Mouse (Mus musculus) adrenal gland, postnatal 10 days (tissue): Measurements from ENCODE around the gene Otop3. TPM values are rescaled to one million over a fixed set of nuclear protein-coding genes. Genes with fewer than 3 reads are reported as not detected.

Source experiments
- DNase-seq: peaks from one replicate; pipeline ENCODE4 v3.0.0; 2021; ENCODE audit warnings: mixed read lengths
- long read RNA-seq, 2 experiments: library from polyadenylated mRNA; stranded (forward); transcript quantifications; one replicate each; pipeline ENCODE4 v2.0.0; 2021
- total RNA-seq, 2 experiments: library from RNA; stranded (reverse); gene quantifications; 2 replicates each; pipeline ENCODE4 v1.2.3; 2021

Gene Otop3
- total RNA-seq, result under 1 TPM in 1 of 2 experiments, not detected in 1; 0.12 TPM
- long read RNA-seq, experiment 1, result 0 reads
- long read RNA-seq, experiment 2, result 0 reads

- DNase-seq, result no peak
Measured at GRCm38 (mm10) chr11:115334531-115334930, at the start of gene Otop3. Gene Otop3, plus strand, starts transcription at chr11:115334731.

GRCm38 (mm10) chr11:115285282-115285681 lies 49.2 kb upstream of the Otop3 start:
- DNase-seq, result no peak

- no peak for DNase-seq
Measured at GRCm38 (mm10) chr11:115286201-115286993, 48.1 kb upstream of the Otop3 start.

- no peak for DNase-seq
Measured at GRCm38 (mm10) chr11:115287386-115287785, 47.1 kb upstream of the Otop3 start.

GRCm38 (mm10) chr11:115288305-115288704 lies 46.2 kb upstream of the Otop3 start:
- DNase-seq, result no peak

GRCm38 (mm10) chr11:115289885-115290284 lies 44.6 kb upstream of the Otop3 start:
- no peak for DNase-seq

- no peak for DNase-seq
Measured at GRCm38 (mm10) chr11:115290314-115290713, 44.2 kb upstream of the Otop3 start.

- no peak for DNase-seq
Measured at GRCm38 (mm10) chr11:115290919-115291318, 43.6 kb upstream of the Otop3 start.

- no peak for DNase-seq
Measured at GRCm38 (mm10) chr11:115291503-115291902, 43.0 kb upstream of the Otop3 start.

- DNase-seq, result no peak
Measured at GRCm38 (mm10) chr11:115292631-115293375, 41.7 kb upstream of the Otop3 start.

GRCm38 (mm10) chr11:115295939-115296338 lies 38.6 kb upstream of the Otop3 start:
- no peak for DNase-seq

- peak; percentile 46 for DNase-seq
Measured at GRCm38 (mm10) chr11:115296471-115297210, 37.9 kb upstream of the Otop3 start.

- peak; percentile 77 for DNase-seq
Measured at GRCm38 (mm10) chr11:115297214-115297826, 37.2 kb upstream of the Otop3 start, which contains the start of gene Fads6. Gene Fads6, minus strand, starts transcription at chr11:115297663.

- DNase-seq, result no peak
Measured at GRCm38 (mm10) chr11:115298160-115298559, 36.4 kb upstream of the Otop3 start.

- no peak for DNase-seq
Measured at GRCm38 (mm10) chr11:115300745-115301144, 33.8 kb upstream of the Otop3 start.

- DNase-seq, result no peak
Measured at GRCm38 (mm10) chr11:115301351-115301750, 33.2 kb upstream of the Otop3 start.

GRCm38 (mm10) chr11:115303167-115303566 lies 31.4 kb upstream of the Otop3 start:
- no peak for DNase-seq

- no peak for DNase-seq
Measured at GRCm38 (mm10) chr11:115306863-115307262, 27.7 kb upstream of the Otop3 start, which contains the start of gene Otop2. Gene Otop2, plus strand, starts transcription at chr11:115307163.

GRCm38 (mm10) chr11:115308781-115309180 lies 25.8 kb upstream of the Otop3 start:
- no peak for DNase-seq

- DNase-seq, result peak; percentile 33
Measured at GRCm38 (mm10) chr11:115314249-115314648, 20.3 kb upstream of the Otop3 start.

- DNase-seq, result peak; percentile 30
Measured at GRCm38 (mm10) chr11:115317204-115317603, 17.3 kb upstream of the Otop3 start.
